Mouse (Mus musculus) Muller cell, postnatal 12 days (primary cell): ENCODE measurements around the gene Ttll5.

Experiments
- DNase-seq: peaks from one replicate; pipeline ENCODE4 v3.0.0-alpha.2; 2015; ENCODE audit errors: inconsistent ontology term

Ttll5 gene

GRCm38 (mm10) chr12:86095806-86096205 lies 271.3 kb downstream of the Ttll5 start:
- DNase-seq = no peak

- DNase-seq = peak; percentile 90
Measured at GRCm38 (mm10) chr12:86097781-86098180, 273.3 kb downstream of the Ttll5 start.

- DNase-seq = no peak
Measured at GRCm38 (mm10) chr12:86100711-86101110, 276.3 kb downstream of the Ttll5 start.

GRCm38 (mm10) chr12:86102686-86103085 lies 278.2 kb downstream of the Ttll5 start:
- DNase-seq = no peak

GRCm38 (mm10) chr12:86103391-86103790 lies 278.9 kb downstream of the Ttll5 start:
- peak; percentile 80 for DNase-seq

GRCm38 (mm10) chr12:86103852-86104251 lies 279.4 kb downstream of the Ttll5 start:
- DNase-seq = no peak

- DNase-seq = peak; percentile 89
Measured at GRCm38 (mm10) chr12:86104297-86104696, 279.8 kb downstream of the Ttll5 start.

- peak; percentile 92 for DNase-seq
Measured at GRCm38 (mm10) chr12:86105546-86105945, 281.1 kb downstream of the Ttll5 start.

- peak; percentile 58 for DNase-seq
Measured at GRCm38 (mm10) chr12:86106086-86106485, 281.6 kb downstream of the Ttll5 start.

GRCm38 (mm10) chr12:86107645-86108044 lies 283.2 kb downstream of the Ttll5 start:
- no peak for DNase-seq

GRCm38 (mm10) chr12:86109531-86109930 lies 285.1 kb downstream of the Ttll5 start:
- no peak for DNase-seq

- DNase-seq = no peak
Measured at GRCm38 (mm10) chr12:86110637-86111036, 286.2 kb downstream of the Ttll5 start.
